Mouse (Mus musculus) cerebellum, postnatal 14 days (tissue): ENCODE data around the gene Cluh.

ENCODE experiments used
- DNase-seq, 2 experiments: peaks; one replicate each; pipeline ENCODE4 v3.0.0; 2021; ENCODE audit warnings: mixed read lengths in 2 of 2

The Cluh gene

DNA sequence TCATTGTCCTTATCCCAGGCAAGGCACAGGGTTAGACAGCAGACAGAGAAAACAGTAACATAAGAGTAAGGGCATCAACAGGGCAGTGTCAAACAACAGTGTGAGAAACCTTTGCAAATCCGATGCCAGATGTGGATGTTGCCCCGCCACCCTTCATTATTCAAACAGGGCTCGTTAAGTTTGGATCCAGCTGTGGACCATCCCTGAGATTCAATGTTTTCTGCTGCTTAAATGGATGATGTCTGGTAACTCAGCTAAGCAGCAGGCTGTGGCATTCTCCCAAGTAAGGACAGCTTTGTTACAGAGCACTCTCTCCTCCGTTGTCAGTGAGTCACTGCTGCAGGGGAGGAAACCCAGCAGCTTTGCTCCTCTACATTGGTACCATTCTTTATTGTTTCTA is 25.9 kb downstream of the Cluh start:
- no peak for DNase-seq

DNA sequence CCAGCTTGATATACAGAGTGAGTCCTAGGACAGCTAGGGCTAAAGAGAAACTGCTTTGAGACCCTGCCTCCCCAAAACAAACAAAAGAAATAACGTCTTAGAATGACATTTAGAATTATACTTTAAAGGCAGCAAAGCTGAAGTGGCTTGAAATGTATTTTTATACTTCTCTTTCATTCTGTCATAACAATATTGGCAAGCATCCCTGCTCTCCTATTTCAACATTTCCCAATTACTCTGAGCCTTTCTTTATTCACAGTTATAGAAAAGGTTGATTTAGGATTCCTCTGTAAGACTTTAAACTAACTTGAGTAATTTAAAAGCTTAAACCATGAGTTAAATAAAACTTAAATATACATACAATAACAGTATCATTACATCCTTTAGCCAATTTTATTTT is 42.9 kb downstream of the Cluh start:
- no peak for DNase-seq

DNA sequence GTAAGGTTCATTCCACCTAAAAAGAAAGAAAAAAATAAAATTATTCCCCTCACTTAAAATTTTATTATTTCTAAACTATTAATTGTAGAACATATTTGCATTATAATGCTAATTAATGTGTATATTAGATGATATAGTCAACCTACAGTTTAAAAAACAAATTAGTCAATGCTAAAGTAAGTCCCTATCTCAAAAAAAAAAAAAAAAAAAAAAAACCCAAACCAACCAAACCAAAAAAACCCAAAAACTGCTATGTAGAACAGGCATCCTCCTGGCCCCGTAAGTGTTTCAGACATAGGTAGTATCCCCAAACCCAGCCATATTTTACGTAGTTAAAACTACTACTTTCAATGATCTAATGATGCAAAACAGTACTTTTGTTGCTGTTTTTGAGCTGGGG is 50.2 kb downstream of the Cluh start:
- no peak for DNase-seq

DNA sequence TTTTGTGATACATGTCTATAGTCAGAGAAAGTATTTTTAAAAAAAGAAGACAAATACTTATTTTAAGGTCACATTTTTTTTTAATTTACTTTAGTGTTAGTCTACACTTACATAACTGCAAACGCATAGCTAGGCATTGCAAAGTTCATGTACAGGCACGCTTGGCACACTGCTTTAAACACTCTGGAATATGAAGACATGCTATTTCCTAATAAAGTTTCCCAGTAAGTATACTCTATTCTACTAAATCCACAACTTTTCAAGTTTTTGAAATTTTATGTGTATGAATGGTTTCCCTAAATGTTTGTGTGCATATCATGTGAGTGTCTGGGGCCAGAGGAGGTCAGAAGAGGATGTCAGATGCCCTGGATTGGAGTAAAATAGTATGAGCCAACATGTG is 54.8 kb downstream of the Cluh start:
- DNase-seq, result no peak

DNA sequence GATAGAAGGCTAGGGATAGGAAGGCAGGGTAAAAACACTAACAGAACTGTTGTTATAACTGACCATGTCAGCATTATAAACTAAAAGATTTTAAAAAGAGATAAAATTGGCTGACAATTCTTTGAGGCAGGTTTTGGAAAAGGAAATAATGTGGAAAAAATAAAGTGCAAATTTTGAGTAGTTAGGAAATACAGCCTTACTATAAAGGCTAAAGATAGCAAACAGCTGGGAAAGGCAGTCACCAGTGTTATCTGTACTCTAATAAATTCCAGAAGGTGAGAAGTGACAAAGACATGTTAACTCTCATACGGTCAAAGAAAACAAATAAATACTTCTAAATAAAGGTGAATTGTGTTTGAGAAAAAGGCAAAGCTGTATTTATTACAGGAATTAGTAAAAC is 59.5 kb downstream of the Cluh start:
- no peak for DNase-seq

DNA sequence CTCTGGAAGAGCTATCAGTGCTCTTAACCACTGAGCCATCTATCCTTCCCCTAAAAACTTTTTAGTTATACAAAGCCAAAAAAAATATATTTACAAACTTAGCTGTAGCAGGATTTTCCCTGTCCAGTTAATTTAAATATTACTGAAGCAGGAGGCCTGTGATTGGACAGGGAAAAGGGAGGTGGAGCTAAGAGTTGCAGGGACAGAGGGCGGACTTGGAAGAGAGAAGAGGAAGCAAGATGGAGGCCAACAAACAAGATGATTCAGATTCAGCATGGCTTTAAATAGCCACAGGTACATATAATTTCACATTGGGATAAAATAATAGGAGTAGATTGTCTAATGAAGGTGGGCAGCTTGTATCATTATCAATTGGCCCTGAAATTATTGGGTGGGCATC is 61.4 kb downstream of the Cluh start:
- DNase-seq, result no peak

DNA sequence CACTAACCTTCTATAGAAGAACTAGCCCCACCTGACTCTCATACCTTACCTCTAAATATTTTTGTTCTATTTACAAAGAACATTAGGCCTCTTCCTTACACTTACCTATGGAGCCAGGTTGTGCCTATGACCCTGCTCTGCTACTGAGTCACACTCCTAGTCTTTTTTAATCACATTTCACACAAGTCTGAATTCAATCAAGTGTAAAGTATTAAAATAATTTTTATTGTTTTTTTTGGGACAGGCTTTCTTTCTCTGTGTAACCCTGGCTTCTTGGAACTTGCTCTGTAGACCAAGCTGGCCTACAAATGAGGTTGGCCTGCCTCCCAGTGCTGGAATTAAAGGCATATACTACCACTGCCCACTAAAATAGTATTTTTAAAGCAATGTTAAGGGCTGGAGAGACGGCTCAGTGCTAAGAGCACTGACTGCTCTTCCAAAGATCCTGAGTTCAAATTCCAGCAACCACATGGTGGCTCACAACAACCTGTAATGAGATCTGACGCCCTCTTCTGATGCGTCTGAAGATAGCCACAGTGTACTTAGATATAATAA is 66.8 kb downstream of the Cluh start:
- peak; percentile 46 to 58 for DNase-seq
